Mouse (Mus musculus) left cerebral cortex, postnatal 25 days (tissue): ENCODE results near the gene Tmem176b. TPM values are rescaled to one million over a fixed set of nuclear protein-coding genes. Genes with fewer than 3 reads are reported as not detected.
"Not testable (repeated sequence)": the region's sequence is repeated elsewhere in the genome, so short reads cannot be mapped to it uniquely, and the experiment has no call there.

ENCODE experiments used
- DNase-seq, 2 experiments: peaks; one replicate each; pipeline ENCODE4 v3.0.0; 2022; ENCODE audit warnings: low spot score in 2 of 2, mixed read lengths in 1 of 2
- intact Hi-C: fragments of 180-260 bp; cut with DNase I; formaldehyde crosslinking; loops from one replicate; pipeline ENCODE4 v1.15.1; 2025
- total RNA-seq, 2 experiments: library from RNA; stranded (reverse); gene quantifications; 2 replicates each; pipeline ENCODE4 v1.2.3; 2021

The Tmem176b gene
- 10 to 100 TPM; 53.7 to 57.9 TPM for total RNA-seq

GRCm38 (mm10) chr6:48840973-48841625 lies at the start of gene Tmem176b:
TSS of gene Tmem176b (minus strand) at chr6:48841496.
- DNase-seq, result peak; percentile 80 to 85
- intact Hi-C loops, result no loop called here

DNA sequence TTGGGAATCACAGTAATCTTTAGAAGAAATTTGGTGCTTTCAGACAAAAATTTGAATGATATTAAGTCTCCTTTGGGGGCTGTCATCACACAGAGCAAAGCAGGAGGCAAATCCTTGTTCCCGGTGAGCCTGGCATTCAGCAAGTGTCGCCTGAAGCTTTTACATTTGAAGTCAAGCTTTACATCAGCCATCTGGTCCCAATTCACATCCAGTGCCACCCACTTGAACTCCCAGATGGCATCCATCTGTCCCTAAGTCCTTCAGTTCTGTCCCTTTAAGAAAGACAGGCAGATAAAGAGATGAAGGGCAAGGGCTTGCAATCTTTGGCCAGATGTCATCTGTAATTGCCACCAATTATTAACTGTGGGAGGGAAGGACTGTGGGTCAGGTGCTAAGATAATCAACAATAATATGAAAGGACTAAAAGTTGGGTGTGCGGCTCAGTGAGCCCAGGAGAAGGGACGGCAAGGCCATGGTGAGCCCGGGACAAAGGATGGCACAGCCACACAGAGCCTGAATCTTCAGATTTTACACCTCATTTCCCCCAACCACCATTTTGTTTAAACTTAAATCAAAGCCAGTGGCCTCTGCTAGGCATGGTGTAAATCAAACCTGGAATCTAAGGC lies 35.3 kb upstream of the Tmem176b start:
- peak; percentile 9 to 73 for DNase-seq
- intact Hi-C loops, result no loop called here

GRCm38 (mm10) chr6:48875515-48875914 lies 34.2 kb upstream of the Tmem176b start:
- no peak for DNase-seq
- intact Hi-C loops, result no loop called here

DNA sequence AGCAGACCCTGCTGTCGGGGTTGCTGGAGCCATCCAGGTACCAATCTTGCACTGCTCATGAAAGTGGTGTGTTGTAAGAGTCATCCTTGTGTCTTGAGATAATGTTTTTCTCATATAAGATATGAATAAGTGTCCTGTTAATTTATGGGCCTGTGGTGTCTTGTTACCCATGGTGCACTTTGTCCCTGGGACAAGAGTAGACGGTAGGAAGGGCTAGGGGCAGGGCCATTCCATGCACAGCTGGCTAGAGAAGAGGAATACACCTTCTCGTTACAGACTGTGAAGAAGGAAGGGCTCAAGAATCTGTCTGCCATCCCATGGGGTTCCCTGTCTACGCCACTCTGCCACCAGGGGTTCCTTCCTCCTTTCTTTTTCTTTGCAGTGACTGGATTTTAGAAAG lies 33.3 kb upstream of the Tmem176b start:
- intact Hi-C loops, result no loop called here

GRCm38 (mm10) chr6:48872596-48872995 lies 31.3 kb upstream of the Tmem176b start, which contains the start of gene Aoc1:
TSS of gene Aoc1 (plus strand) at chr6:48872896.
- intact Hi-C loops, result no loop called here

More for the DNA sequence above, 33.3 kb upstream of the Tmem176b start:
- no peak for DNase-seq

GRCm38 (mm10) chr6:48869774-48870173 lies 28.5 kb upstream of the Tmem176b start:
- intact Hi-C loops, result no loop called here
- no peak for DNase-seq

More at GRCm38 (mm10) chr6:48872596-48872995, 31.3 kb upstream of the Tmem176b start, which contains the start of gene Aoc1:
- DNase-seq, result no peak

- intact Hi-C loops, result no loop called here
These were observed 25.9 kb upstream of the Tmem176b start for GRCm38 (mm10) chr6:48867158-48867557.

GRCm38 (mm10) chr6:48866355-48866950 lies 25.2 kb upstream of the Tmem176b start:
- DNase-seq, intact Hi-C loops: not testable (repeated sequence)

More at GRCm38 (mm10) chr6:48867158-48867557, 25.9 kb upstream of the Tmem176b start:
- DNase-seq, result no peak

GRCm38 (mm10) chr6:48865152-48865745 lies 24.0 kb upstream of the Tmem176b start:
- intact Hi-C loops, result no loop called here
- no peak for DNase-seq

GRCm38 (mm10) chr6:48864723-48865122 lies 23.4 kb upstream of the Tmem176b start:
- intact Hi-C loops, result loop anchor here (5.0 kb wide), 1 partner anchor 93 kb away; no protein-coding TSS in a partner anchor

DNA sequence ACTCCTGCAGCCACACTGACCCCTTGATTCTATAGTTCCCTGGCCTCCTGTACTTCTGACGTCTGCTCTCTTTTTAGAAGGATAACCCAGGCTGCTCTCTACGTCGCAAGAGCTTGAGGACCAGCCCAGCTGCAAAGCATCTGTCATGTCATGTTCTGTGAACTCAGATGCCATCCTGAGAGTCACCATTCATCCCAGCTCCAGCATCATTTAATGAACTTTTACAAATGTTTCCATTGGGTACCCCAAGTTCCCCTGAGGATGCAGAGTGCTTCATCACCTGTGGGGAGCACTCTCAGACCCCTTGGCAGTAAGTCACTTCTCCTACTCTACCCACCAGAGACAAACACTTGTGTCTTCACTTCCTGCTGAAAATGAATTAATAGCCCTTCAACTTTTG lies 22.9 kb upstream of the Tmem176b start:
- intact Hi-C loops, result loop anchor here (5.0 kb wide), 1 partner anchor 93 kb away; no protein-coding TSS in a partner anchor
- DNase-seq, result no peak

More at GRCm38 (mm10) chr6:48864723-48865122, 23.4 kb upstream of the Tmem176b start:
- DNase-seq, result no peak

DNA sequence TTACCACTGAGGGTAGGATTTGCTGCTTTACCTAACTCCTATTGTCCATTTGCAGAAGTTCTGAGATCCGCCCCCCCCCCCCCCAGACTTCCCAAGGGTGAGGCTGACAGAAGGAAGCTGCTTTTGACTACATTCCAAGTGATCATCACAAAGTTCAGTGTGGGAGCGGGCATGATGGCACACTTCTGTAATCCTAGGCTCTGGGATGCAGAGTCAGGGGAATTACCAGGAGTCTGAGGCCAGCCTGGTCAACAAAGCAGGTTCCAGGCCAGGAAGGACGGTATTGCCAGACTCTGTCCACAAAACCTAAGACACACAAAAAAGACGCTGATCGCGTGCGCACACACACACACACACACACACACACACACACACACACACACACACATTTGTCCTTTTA lies 22.2 kb upstream of the Tmem176b start:
- intact Hi-C loops, result loop anchor here (5.0 kb wide), 1 partner anchor 94 kb away; no protein-coding TSS in a partner anchor
- no peak for DNase-seq

- intact Hi-C loops, result loop anchor here (5.0 kb wide), 1 partner anchor 94 kb away; no protein-coding TSS in a partner anchor
- no peak for DNase-seq
These were observed 21.5 kb upstream of the Tmem176b start for GRCm38 (mm10) chr6:48862816-48863215.

DNA sequence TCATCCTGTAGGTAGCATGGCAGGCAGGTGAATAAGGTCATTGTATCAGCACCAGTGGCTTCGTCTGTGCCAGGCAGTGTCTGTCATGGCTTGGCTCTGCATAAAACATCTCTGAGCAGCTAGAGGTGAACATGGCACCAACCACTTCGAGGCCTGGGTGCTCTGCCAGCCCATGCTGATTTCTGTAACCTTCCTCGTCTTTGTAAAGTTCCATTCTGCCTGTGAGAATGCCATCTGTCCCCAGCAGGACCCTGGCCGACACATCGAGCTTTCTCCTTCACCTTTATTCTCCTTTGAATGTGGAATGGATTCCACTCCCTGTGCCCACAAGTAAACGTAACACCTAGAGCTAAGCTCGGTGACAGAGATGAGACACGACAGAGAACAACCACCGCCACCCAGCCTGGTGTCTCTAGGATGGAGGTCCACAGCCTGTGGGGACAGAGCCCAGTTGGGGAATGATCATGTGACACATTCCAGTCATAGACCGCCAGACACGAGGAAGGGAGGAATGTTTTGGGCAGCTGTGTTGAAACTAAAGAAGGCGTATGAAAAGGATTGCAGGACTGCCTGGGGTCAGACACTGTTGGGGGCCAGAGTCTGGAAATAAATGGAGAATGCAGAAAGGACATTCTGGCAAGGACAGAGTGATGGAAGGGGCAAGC lies 20.5 kb upstream of the Tmem176b start:
- intact Hi-C loops, result loop anchor here (5.0 kb wide), 1 partner anchor 96 kb away; no protein-coding TSS in a partner anchor
- DNase-seq, result no peak

DNA sequence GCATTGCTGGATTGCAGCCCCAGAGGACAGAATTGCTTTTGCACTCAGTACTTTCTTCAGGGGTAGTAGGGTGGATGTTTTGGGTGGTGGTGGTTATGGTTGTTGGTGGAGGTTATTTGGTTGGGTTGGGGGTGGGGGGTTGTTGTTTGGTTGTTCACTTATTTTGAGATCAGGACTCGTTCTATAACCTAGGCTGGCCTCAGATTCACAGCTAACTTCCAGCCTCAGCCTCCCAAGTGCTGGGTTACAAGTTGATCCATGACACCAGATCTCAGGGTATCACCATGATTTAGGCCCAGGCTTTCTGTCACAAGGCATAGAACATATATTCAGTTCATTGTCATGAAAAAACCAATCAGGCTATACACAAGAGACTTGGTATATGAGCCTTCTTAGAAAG lies 19.6 kb upstream of the Tmem176b start:
- intact Hi-C loops, result loop anchor here (5.0 kb wide), 1 partner anchor 96 kb away; no protein-coding TSS in a partner anchor

GRCm38 (mm10) chr6:48860130-48860815 lies 19.0 kb upstream of the Tmem176b start:
- peak; percentile 26 to 49 for DNase-seq
- intact Hi-C loops, result loop anchor here (5.0 kb wide), 1 partner anchor 97 kb away; no protein-coding TSS in a partner anchor

More for the DNA sequence above, 19.6 kb upstream of the Tmem176b start:
- DNase-seq, result no peak

GRCm38 (mm10) chr6:48857613-48858302 lies 16.5 kb upstream of the Tmem176b start:
- intact Hi-C loops, result loop anchor here (2.0 kb wide), 1 partner anchor 41 kb away; no protein-coding TSS in a partner anchor
- DNase-seq, result no peak

DNA sequence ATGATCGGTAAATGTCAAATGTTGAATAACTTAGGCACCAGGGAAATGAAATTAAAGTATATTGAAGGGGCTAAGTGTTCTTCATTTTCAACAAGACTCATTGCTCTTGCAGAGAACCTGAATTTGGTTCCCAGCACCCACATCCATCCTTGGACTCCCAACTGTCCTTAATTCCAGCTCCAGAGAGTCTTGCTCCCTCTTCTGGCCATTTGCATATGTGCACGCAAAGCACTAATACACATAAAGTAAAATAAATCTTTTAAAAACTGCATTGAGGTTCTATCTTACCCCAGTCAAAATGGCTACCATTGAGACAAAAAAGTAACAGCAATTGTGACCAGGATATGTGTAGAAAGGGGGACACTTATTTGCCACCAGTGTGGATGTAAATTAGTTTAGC lies 12.9 kb upstream of the Tmem176b start:
- intact Hi-C loops, result no loop called here
- DNase-seq, result no peak
